Mouse (Mus musculus): ENCODE results near the gene Jarid2. TPM values are rescaled to one million over a fixed set of nuclear protein-coding genes. Genes with fewer than 3 reads are reported as not detected.

The Jarid2 gene
- polyA plus RNA-seq, 1 experiment from 2014 or later = 27.0 TPM

GRCm38 (mm10) chr13:44730146-44730864 is 1.0 kb downstream of the Jarid2 start:
- Histone ChIP-seq H3K27ac (replicated peaks) (peak overlapping the region; percentile 98), H3K4me2 (replicated peaks) (peak overlapping the region; percentile 90), H3K4me1 (peaks cover 20% of the 10 kb centered on the region; the same call in 1 of the 2 replicates), H3K27me3 (no peaks in the 10 kb centered on the region), H3K4me3 (replicated peaks) (peak overlapping the region; percentile 74), H3K36me3 (no peaks in the 10 kb centered on the region), H3K9ac (peak overlapping the region; percentile 84), H3K9me3 (replicated peaks) (no peaks in the 10 kb centered on the region)
- under 1% methylated on average over 76 of the region's 87 CpGs for WGBS
- peak; percentile 96 for ATAC-seq (ENCODE audit: insufficient number of reproducible peaks, low FRiP score, low TSS enrichment, low read depth)

- H3K27me3 ChIP-seq = no peaks in the 10 kb centered on the region
- H3K9me3 ChIP-seq (replicated peaks) = no peaks in the 10 kb centered on the region
- peak overlapping the region; percentile 80 for H3K9ac ChIP-seq
- peak; percentile 83 for ATAC-seq (ENCODE audit: insufficient number of reproducible peaks, low FRiP score, low TSS enrichment, low read depth)
- H3K4me3 ChIP-seq (replicated peaks) = peak overlapping the region; percentile 74
- H3K4me1 ChIP-seq = peaks cover 25% of the 10 kb centered on the region; the same call in 1 of the 2 replicates
- no peaks in the 10 kb centered on the region for H3K36me3 ChIP-seq
- H3K27ac ChIP-seq (replicated peaks) = peak overlapping the region; percentile 98
- under 1% methylated on average over 40 of the region's 41 CpGs for WGBS
- H3K4me2 ChIP-seq (replicated peaks) = peak overlapping the region; percentile 62
Measured at GRCm38 (mm10) chr13:44730939-44731551, 1.8 kb downstream of the Jarid2 start.

- no peaks in the 10 kb centered on the region for H3K36me3 ChIP-seq
- H3K4me2 ChIP-seq (replicated peaks) = peak overlapping the region; percentile 62
- peaks cover 25% of the 10 kb centered on the region; the same call in 1 of the 2 replicates for H3K4me1 ChIP-seq
- WGBS = under 1% methylated on average over 16 of the region's 16 CpGs
- H3K9me3 ChIP-seq (replicated peaks) = no peaks in the 10 kb centered on the region
- ATAC-seq (ENCODE audit: insufficient number of reproducible peaks, low FRiP score, low TSS enrichment, low read depth) = no peak
- peak overlapping the region; percentile 39; the same call in 1 of the 2 replicates for H3K27ac ChIP-seq (replicated peaks)
- H3K9ac ChIP-seq = peak overlapping the region; percentile 47
- H3K4me3 ChIP-seq (replicated peaks) = peak overlapping the region; percentile 74
- H3K27me3 ChIP-seq = no peaks in the 10 kb centered on the region
Measured at GRCm38 (mm10) chr13:44731727-44732441, 2.6 kb downstream of the Jarid2 start.

- peak overlapping the region; percentile 74 for H3K4me3 ChIP-seq (replicated peaks)
- under 1% methylated on average over 7 of the region's 7 CpGs for WGBS
- H3K4me1 ChIP-seq = peaks cover 28% of the 10 kb centered on the region; the same call in 1 of the 2 replicates
- no peak for ATAC-seq (ENCODE audit: insufficient number of reproducible peaks, low FRiP score, low TSS enrichment, low read depth)
- H3K9ac ChIP-seq = peak overlapping the region; percentile 47
- no peaks in the 10 kb centered on the region for H3K36me3 ChIP-seq
- H3K4me2 ChIP-seq (replicated peaks) = peak overlapping the region; percentile 62
- peak overlapping the region; percentile 83; the same call in 1 of the 2 replicates for H3K27ac ChIP-seq (replicated peaks)
- H3K9me3 ChIP-seq (replicated peaks) = no peaks in the 10 kb centered on the region
- no peaks in the 10 kb centered on the region for H3K27me3 ChIP-seq
Measured at GRCm38 (mm10) chr13:44732442-44732974, 3.2 kb downstream of the Jarid2 start.

- Histone ChIP-seq H3K9me3 (replicated peaks) (no peaks in the 10 kb centered on the region), H3K9ac (peak overlapping the region; percentile 70), H3K4me1 (peaks cover 28% of the 10 kb centered on the region; the same call in 1 of the 2 replicates), H3K27ac (replicated peaks) (peak overlapping the region; percentile 83), H3K4me2 (replicated peaks) (peak overlapping the region; percentile 62), H3K36me3 (no peaks in the 10 kb centered on the region), H3K4me3 (replicated peaks) (peak overlapping the region; percentile 74), H3K27me3 (no peaks in the 10 kb centered on the region)
- no peak for ATAC-seq (ENCODE audit: insufficient number of reproducible peaks, low FRiP score, low TSS enrichment, low read depth)
- WGBS = under 1% methylated on average over 13 of the region's 13 CpGs
Measured at GRCm38 (mm10) chr13:44733036-44733372, 3.7 kb downstream of the Jarid2 start.

GRCm38 (mm10) chr13:44733373-44734111 is 4.3 kb downstream of the Jarid2 start:
- Histone ChIP-seq H3K36me3 (no peaks in the 10 kb centered on the region), H3K4me3 (replicated peaks) (peak overlapping the region; percentile 74), H3K27me3 (no peaks in the 10 kb centered on the region), H3K9me3 (replicated peaks) (no peaks in the 10 kb centered on the region), H3K4me1 (peaks cover 28% of the 10 kb centered on the region; the same call in 1 of the 2 replicates), H3K9ac (peak overlapping the region; percentile 70), H3K4me2 (replicated peaks) (peak overlapping the region; percentile 62), H3K27ac (replicated peaks) (peak overlapping the region; percentile 83)
- WGBS = under 1% methylated on average over 60 of the region's 71 CpGs
- ATAC-seq (ENCODE audit: insufficient number of reproducible peaks, low FRiP score, low TSS enrichment, low read depth) = peak; percentile 39

GRCm38 (mm10) chr13:44734441-44734840 is 5.2 kb downstream of the Jarid2 start:
- peaks cover 25% of the 10 kb centered on the region; the same call in 1 of the 2 replicates for H3K4me1 ChIP-seq
- ATAC-seq (ENCODE audit: insufficient number of reproducible peaks, low FRiP score, low TSS enrichment, low read depth) = no peak
- H3K27ac ChIP-seq (replicated peaks) = no peak overlapping the region
- H3K9ac ChIP-seq = no peak overlapping the region; the same call in 1 of the 2 replicates
- 49% methylated on average over 5 of the region's 5 CpGs for WGBS
- H3K27me3 ChIP-seq = no peaks in the 10 kb centered on the region
- H3K36me3 ChIP-seq = no peaks in the 10 kb centered on the region
- no peaks in the 10 kb centered on the region for H3K9me3 ChIP-seq (replicated peaks)
- H3K4me2 ChIP-seq (replicated peaks) = peak overlapping the region; percentile 62
- H3K4me3 ChIP-seq (replicated peaks) = peak overlapping the region; percentile 74

- H3K27me3 ChIP-seq = no peaks in the 10 kb centered on the region
- no peak overlapping the region for H3K4me3 ChIP-seq (replicated peaks)
- peaks cover 22% of the 10 kb centered on the region; the same call in 1 of the 2 replicates for H3K4me1 ChIP-seq
- H3K27ac ChIP-seq (replicated peaks) = no peak overlapping the region
- 31% methylated on average over 1 of the region's 1 CpGs for WGBS
- no peak for ATAC-seq (ENCODE audit: insufficient number of reproducible peaks, low FRiP score, low TSS enrichment, low read depth)
- H3K36me3 ChIP-seq = no peaks in the 10 kb centered on the region
- no peak overlapping the region for H3K4me2 ChIP-seq (replicated peaks)
- H3K9me3 ChIP-seq (replicated peaks) = no peaks in the 10 kb centered on the region
- no peak overlapping the region for H3K9ac ChIP-seq
Measured at GRCm38 (mm10) chr13:44735088-44735690, 5.9 kb downstream of the Jarid2 start.

GRCm38 (mm10) chr13:44737297-44737696 is 8.0 kb downstream of the Jarid2 start:
- 46% methylated on average over 1 of the region's 1 CpGs for WGBS
- H3K4me3 ChIP-seq (replicated peaks) = no peak overlapping the region
- no peaks in the 10 kb centered on the region for H3K36me3 ChIP-seq
- H3K9me3 ChIP-seq (replicated peaks) = no peaks in the 10 kb centered on the region
- peaks cover 22% of the 10 kb centered on the region; the same call in 1 of the 2 replicates for H3K4me1 ChIP-seq
- no peak for ATAC-seq (ENCODE audit: insufficient number of reproducible peaks, low FRiP score, low TSS enrichment, low read depth)
- no peaks in the 10 kb centered on the region for H3K27me3 ChIP-seq
- H3K27ac ChIP-seq (replicated peaks) = no peak overlapping the region
- H3K4me2 ChIP-seq (replicated peaks) = no peak overlapping the region
- H3K9ac ChIP-seq = no peak overlapping the region

- H3K27me3 ChIP-seq = no peaks in the 10 kb centered on the region
- H3K4me1 ChIP-seq = peaks cover 47% of the 10 kb centered on the region
- H3K27ac ChIP-seq (replicated peaks) = no peak overlapping the region
- H3K4me3 ChIP-seq (replicated peaks) = no peak overlapping the region
- H3K4me2 ChIP-seq (replicated peaks) = no peak overlapping the region
- ATAC-seq (ENCODE audit: insufficient number of reproducible peaks, low FRiP score, low TSS enrichment, low read depth) = peak; percentile 57
- H3K9me3 ChIP-seq (replicated peaks) = no peaks in the 10 kb centered on the region
- H3K36me3 ChIP-seq = no peaks in the 10 kb centered on the region
- H3K9ac ChIP-seq = no peak overlapping the region
- 46% methylated on average over 3 of the region's 3 CpGs for WGBS
Measured at GRCm38 (mm10) chr13:44751780-44752179, 22.5 kb downstream of the Jarid2 start.

All from embryonic facial prominence, embryonic 15.5 days (tissue).